Mouse (Mus musculus): ENCODE results near the gene Zfp768.

- TF ChIP-seq CTCF (conservative IDR thresholded peaks at IDR 0.05; ENCODE audit: low read length), result no peak
- TF ChIP-seq NANOG (IDR thresholded peaks at IDR 0.05; ENCODE audit: borderline replicate concordance, low read length), result no peak
- TF ChIP-seq POU5F1 (IDR thresholded peaks at IDR 0.05; ENCODE audit: borderline replicate concordance, low read length), result no peak
Measured at GRCm38 (mm10) chr7:127393944-127394333, 48.5 kb upstream of the Zfp768 start.
